Mouse (Mus musculus) right cerebral cortex, adult 2 months (tissue): ENCODE results near the gene Mmp21.
"Not testable (repeated sequence)": the region's sequence is repeated elsewhere in the genome, so short reads cannot be mapped to it uniquely, and the experiment has no call there.

Source experiments
- DNase-seq, 2 experiments: peaks; one replicate each; pipeline ENCODE4 v3.0.0; 2021 to 2022; ENCODE audit warnings: low spot score in 2 of 2

Gene Mmp21

DNA sequence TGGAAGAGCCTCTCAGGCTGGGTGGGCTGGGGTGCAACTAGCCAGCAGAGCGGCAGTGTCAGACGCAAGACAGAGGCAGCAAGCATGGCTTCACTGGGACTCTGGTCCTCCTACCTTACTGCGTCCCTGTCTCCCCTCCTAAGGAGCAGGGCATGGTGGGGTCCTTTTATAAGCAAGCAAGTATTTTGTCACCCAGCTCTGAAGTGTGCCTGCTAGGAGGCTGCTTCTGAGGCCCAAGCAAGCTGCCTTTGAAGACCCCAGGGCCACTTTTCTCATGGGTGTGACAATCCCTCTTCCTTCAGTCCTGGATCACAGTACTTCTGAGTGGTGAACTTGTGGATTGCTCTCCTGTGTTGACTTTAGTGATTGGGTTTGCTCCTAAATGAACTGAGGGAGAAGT, at the start of gene Mmp21:
Gene Mmp21 (minus strand): TSS at position 101 of the 400 bp plus-strand sequence.
- DNase-seq = no peak

- no peak for DNase-seq
Measured at GRCm38 (mm10) chr7:133729351-133729750, 49.5 kb upstream of the Mmp21 start.

DNA sequence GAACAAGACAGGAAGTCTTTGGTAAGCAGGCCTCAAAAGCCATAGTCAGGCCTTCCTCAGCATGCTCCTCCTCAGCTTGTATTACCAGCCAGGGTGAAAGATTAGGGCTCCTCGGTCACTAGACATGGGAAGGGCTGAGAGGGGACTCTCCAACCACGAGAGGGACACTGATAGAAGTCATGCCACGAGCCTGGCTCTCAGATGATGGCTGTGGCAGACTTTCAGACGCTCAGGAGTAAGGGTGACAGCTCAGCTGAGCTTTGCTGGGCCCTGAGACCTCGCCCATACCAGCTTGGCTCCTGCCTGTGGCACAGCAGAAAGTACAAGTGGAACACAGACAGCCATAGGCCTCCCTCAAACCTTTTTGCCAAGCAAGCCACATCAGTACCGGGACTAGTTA, 47.2 kb upstream of the Mmp21 start:
- no peak for DNase-seq

DNA sequence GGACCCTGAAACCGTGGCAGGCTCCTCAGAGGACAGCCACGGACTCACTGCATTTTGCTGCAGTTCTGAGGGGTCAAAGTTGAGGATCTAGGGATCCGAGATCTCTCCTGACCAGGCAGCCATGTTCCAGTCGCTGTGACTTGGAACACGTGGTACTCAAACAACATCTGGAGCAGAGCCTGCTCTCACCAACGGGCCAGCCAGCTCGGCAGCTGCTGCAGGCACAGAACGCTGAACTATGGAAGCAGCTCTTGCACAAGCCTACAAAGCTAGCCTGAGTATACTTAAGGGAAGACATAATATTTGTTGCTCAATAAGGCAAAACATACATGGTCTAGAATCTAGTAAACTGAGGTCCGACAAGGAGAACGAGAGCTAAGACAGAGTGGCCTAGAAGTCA, 45.7 kb upstream of the Mmp21 start:
- no peak for DNase-seq

GRCm38 (mm10) chr7:133724844-133725243, 45.0 kb upstream of the Mmp21 start:
- peak in 1 of 2 experiments; percentile 38 for DNase-seq

DNA sequence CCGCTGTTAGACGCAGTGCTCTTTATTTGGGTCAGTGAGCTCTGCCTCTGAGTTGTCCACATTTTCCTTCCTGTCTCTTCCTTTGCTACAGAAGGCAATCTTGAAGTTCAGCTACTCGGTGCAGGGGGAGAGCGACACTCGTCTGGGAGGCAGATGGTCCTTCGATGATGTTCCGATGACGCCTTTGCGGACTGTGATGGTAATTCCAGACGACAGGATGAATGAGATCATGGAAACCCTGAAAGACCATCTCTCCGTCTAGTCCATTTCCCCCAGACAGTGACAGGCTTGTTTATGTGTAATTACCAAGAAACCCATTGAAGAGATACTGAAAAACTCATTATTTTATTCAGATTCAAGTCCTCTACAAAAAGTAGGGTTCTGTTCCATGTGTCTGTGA, 40.8 kb upstream of the Mmp21 start:
- DNase-seq = no peak

DNA sequence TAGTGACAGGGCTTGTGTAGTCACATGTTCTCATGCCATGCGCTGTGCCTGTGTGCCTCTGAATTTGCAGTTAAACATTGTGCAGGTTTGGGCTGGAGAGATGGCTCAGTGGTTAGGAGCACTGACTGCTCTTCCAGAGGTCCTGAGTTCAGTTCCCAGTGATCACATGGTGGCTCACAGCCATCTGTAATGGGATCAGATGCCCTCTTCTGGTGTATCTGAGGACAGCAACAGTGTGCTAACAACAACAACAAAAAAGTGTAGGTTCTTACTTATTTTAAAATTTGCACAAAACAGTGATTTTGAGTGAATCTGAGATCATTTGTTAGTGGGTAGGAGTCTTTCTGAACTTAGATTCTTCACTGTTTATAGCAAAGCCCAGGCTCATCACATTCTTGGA, 38.7 kb upstream of the Mmp21 start:
- DNase-seq = no peak

DNA sequence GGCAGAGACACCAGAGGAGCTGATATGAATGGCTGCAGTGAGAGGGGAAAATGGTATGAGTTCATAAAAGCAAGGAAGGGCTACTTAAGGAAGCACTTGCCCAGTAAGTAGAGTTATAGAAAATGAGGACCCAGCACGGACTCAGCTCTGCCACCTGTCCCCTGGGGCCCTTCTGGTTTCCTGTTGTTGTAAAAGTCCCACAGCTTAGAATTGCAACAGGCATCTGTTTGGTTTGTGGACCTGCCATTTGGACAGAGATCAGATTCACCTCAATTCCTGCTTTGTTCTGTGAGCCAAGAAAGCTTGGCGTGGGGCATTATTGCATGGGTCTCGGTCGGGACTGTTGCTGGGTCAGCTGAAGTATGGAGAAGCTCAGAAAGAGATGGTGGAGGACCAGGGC, 35.5 kb upstream of the Mmp21 start:
- no peak for DNase-seq

- no peak for DNase-seq
Measured at GRCm38 (mm10) chr7:133707301-133707700, 27.4 kb upstream of the Mmp21 start.

DNA sequence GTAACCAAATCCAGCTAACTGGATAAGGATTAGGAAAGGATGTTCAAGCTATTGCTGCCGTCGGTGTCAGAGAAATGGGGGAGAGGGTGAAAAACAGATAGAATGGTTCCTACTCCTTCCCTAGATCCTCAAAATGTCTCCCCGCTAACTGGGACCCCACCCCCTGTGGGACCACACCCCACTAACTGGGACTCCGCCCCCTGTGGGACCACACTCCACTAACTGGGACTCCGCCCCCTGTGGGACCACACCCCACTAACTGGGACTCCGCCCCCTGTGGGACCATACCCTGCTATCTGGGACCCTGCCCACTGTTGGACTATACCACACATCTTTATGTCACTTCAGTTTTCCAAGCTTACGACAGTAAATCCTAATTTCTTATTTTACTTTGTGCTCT, 24.0 kb upstream of the Mmp21 start:
- DNase-seq = no peak

GRCm38 (mm10) chr7:133702333-133702732, 22.5 kb upstream of the Mmp21 start:
- DNase-seq = no peak

DNA sequence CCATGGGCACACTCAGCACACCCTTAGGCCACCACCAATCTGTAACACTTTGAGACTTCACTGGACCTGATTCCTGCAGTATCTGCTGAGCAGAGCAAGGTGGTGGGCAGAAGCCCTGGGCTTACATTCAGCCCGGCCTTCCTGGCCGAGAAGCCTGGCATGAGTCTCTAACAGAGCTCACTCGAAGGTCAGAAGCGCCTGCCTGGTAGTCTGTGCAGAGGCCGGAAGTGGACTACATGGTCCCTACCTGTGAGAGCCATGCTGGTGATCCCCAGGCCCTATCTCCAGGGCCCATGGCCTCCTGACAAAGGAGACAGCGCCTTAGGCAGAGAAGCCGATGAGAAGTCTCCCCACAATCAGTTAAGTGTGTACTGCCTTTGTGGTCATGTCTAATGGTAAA, 21.5 kb upstream of the Mmp21 start:
- DNase-seq = no peak

DNA sequence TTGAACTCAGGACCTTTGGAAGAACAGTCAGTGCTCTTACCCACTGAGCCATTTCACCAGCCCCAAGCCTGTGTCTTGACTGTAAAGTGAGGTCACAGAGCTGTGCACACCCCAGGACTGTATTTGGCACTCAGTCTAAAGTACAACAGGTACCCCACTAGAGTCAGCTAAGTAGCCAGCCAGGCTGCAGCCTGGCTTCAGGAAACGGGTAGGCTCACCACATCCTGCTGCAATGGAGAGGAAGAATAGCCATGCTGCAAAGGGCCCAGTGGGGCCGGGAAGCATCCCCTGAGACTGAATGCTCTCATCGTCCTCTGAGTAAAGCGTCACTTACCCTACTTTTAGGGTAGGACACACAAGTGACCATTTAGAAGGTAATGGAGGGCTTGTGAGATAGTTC, 20.0 kb upstream of the Mmp21 start:
- DNase-seq = no peak

DNA sequence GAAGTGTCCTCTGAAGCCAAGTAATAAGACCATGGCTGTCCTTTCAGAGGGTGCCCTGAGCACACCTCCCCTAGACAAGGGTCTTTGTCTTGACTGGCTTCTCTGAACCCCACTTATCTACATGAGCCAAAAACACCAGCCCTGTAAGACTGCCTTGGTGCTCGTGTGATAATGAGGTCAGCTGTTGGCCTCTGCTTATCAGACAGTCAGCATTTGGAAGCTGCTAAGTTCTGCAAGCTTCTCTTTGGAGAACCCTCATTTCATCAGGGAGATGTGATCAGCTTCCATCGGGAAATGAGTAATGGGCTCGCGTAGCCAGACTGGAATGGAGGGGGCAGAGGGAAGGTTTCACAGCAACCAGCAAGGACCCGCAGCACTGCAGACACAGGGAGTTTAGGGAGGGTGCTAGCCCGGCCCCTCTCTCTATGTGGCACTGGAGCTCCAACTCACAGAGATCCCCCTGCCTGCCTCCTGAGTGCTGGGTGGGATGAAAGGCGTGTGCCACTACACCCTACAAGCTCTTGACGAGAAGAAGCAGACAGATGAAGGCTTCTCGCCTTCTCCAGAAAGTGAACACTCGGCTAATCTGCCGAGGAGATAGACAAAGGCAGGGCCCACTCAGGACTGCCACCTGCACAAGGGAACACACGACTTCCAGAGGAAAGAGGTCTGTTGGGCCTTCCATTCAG, 18.3 kb upstream of the Mmp21 start:
- DNase-seq = no peak

- DNase-seq = not testable (repeated sequence)
Measured at GRCm38 (mm10) chr7:133685644-133686043, 5.8 kb upstream of the Mmp21 start.

- no peak for DNase-seq
Measured at GRCm38 (mm10) chr7:133684701-133685100, 4.8 kb upstream of the Mmp21 start.

DNA sequence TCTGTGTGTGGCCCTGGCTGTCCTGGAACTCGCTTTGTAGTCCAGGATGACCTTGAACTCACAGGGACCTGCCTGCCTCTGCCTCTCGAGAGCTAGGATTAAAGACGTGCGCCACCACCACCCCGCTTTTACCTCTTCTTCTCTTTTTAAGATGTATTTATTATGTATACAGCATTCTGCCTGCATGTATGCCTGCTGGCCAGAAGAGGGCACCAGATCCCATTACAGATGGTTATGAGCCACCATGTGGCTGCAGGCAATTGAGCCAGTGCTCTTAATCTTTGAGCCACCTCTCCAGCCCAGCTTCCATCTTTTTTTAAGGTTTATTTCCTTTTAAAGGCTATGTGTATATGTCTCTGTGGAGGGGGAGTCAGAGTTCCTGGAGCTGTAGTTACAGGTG, 4.2 kb upstream of the Mmp21 start:
- DNase-seq = no peak

DNA sequence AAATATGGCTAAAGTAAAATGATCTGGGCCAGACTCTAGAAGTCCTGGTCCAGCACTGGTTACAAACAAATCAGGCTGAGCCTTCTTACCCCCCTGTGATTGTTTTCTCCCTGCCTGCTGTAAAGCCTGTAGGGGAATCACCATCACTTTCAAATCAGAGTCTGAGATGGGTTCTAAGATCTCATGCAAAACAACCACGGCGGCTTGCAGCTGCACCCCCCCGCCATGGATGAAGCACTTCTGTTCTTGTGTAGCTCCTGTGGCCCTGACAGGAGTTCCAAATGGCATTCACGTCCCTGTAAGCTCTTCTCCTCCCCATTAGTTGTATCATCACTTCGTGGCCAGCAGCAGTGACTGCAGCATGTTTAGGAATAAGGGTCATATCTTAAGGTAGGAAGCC, 3.8 kb upstream of the Mmp21 start:
- no peak for DNase-seq

DNA sequence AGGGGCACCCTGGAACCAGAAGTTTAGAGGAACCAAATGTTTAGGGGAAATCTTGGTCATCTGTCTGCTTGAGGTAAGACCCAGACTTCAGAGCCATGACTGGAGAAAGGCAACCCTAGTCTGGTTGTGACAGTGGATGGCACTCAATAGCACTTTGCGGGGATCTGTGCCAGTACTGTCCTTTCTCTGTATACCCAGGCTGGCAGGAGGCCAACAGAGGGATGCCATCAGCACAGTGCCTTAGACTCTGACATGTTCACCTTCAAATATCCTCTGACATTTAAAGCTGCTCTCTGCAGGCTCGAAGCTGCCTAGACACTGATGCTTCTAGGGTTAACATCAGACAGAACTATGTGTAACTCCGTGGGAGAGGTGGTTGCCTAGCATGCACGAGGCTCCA, 422 bp downstream of the Mmp21 start:
- DNase-seq = no peak

- no peak for DNase-seq
Measured at GRCm38 (mm10) chr7:133678716-133679115, 1.1 kb downstream of the Mmp21 start.

- DNase-seq = no peak
Measured at GRCm38 (mm10) chr7:133676002-133676401, 3.9 kb downstream of the Mmp21 start.

DNA sequence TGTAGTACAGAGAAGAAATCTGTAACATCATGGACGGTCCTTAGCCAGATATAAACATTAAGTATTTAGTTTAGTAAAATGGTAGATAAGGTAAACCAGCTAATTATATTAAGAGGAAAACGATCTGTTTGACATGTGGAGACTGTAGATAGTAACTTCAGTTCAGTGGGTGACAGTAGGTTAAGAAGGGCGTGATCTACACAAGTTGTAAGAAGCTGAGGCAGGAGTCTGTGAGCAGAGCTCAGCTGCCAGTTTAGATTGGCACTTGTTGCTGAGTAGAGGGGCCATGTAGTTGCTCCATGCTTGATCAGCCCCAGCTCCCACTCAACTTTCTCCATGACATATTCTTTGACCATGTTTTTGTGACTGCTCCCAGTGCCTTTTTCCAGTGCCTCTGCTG, 9.0 kb downstream of the Mmp21 start:
- no peak for DNase-seq

- DNase-seq = no peak
Measured at GRCm38 (mm10) chr7:133669946-133670345, 9.9 kb downstream of the Mmp21 start.

- no peak for DNase-seq
Measured at GRCm38 (mm10) chr7:133669071-133669470, 10.8 kb downstream of the Mmp21 start.
